Mouse (Mus musculus) forebrain, embryonic 10.5 days (tissue): Measurements from ENCODE around the gene Rbpj. TPM values are rescaled to one million over a fixed set of nuclear protein-coding genes. Genes with fewer than 3 reads are reported as not detected.

Source experiments
- DNase-seq: peaks from one replicate; pipeline ENCODE4 v3.0.0-alpha.2; 2017; ENCODE audit warnings: low spot score; ENCODE audit errors: extremely low spot score
- H3K27ac ChIP-seq: fragments of 300-500 bp; sonication (generic); 2 replicates; pipeline ENCODE4 v1.5.1; 2016; ENCODE audit warnings: mild to moderate bottlenecking
- H3K27me3 ChIP-seq: fragments of 300-500 bp; sonication (generic); 2 replicates; pipeline ENCODE4 v1.6.1; 2016; ENCODE audit warnings: mild to moderate bottlenecking; ENCODE audit not compliant: poor library complexity, severe bottlenecking
- H3K36me3 ChIP-seq: fragments of 300-500 bp; sonication (generic); replicated peaks from 2 replicates; pipeline ENCODE4 v1.6.1; 2016; ENCODE audit warnings: mild to moderate bottlenecking, moderate library complexity
- H3K4me1 ChIP-seq: fragments of 300-500 bp; sonication (generic); 2 replicates; pipeline ENCODE4 v1.6.1; 2016
- H3K4me3 ChIP-seq: fragments of 300-500 bp; sonication (generic); 2 replicates; pipeline ENCODE4 v1.5.1; 2016; ENCODE audit warnings: mild to moderate bottlenecking, moderate library complexity
- H3K9me3 ChIP-seq: fragments of 300-500 bp; sonication (generic); 2 replicates; pipeline ENCODE4 v1.6.1; 2016; ENCODE audit warnings: mild to moderate bottlenecking, moderate library complexity
- WGBS: fragments of 180-500 bp; shearing (Covaris S2); methylation state at CpG from one replicate; pipeline ENCODE4 v1.1.7; 2016; 5-methylcytosine and 5-hydroxymethylcytosine counted together
- polyA plus RNA-seq: library from polyadenylated mRNA; unstranded; fragments of >200 nt; fragmentation: Nextera tagmentation; extraction: Ambion mirVana; gene quantifications from 2 replicates; pipeline ENCODE4 v1.2.1, GENCODE M21; 2016

Rbpj gene
- polyA plus RNA-seq, 1 experiment from 2014 or later, result 44.0 TPM

DNA sequence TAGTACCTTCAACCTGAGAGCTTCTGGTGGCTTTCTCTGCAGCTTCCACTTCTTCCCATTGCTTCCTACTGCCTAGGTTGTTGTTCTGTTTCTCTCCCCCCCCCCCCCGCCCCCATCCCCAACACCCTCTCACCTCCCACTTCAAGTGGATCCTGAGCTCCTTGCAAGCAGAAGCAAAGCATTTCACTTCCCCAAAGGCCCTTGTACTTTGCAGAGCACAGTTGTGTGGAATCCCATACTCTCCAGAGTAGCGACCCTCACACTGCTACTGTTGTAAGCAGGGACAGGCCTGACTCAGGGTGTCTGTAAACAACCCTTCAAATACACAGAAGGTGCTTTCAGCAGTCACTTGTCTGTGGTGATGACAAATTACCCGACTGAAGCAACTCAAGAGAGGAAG is 37.3 kb downstream of the Rbpj start:
- Histone ChIP-seq H3K36me3 (no peaks in the 10 kb centered on the region), H3K27ac (no peak overlapping the region), H3K4me3 (no peak overlapping the region), H3K9me3 (no peaks in the 10 kb centered on the region), H3K27me3 (no peaks in the 10 kb centered on the region), H3K4me1 (peaks cover 11% of the 10 kb centered on the region; the same call in 1 of the 2 replicates)
- no peak for DNase-seq
- WGBS, result 67% methylated on average over 3 of the region's 3 CpGs

- WGBS, result 73% methylated on average over 6 of the region's 6 CpGs
- H3K36me3 ChIP-seq, result no peaks in the 10 kb centered on the region
- H3K9me3 ChIP-seq, result no peaks in the 10 kb centered on the region
- no peak overlapping the region for H3K27ac ChIP-seq
- H3K4me1 ChIP-seq, result peaks cover 11% of the 10 kb centered on the region; the same call in 1 of the 2 replicates
- no peaks in the 10 kb centered on the region for H3K27me3 ChIP-seq
- no peak overlapping the region for H3K4me3 ChIP-seq
- no peak for DNase-seq
Measured at GRCm38 (mm10) chr5:53505751-53506150, 39.8 kb downstream of the Rbpj start.

DNA sequence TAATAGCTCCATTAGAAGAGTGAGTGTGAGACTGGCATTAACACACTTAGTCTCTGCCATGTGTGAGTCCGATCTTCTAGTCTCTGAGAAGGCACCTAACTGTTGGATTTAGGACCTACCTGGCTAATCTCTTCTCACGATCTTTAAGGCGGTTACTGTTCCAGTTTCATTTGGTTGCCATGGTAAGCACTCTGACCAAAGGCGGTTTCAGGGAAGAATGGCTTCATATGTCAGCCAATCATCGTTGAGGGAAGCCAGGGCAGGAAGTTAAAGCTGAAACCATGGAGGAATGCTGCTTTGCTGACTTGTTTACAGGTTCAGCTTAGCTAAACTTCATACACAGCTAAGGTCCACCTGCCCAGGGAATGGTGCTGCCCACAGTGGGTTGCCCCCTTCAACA is 41.4 kb downstream of the Rbpj start:
- Histone ChIP-seq H3K27ac (no peak overlapping the region), H3K27me3 (no peaks in the 10 kb centered on the region), H3K4me3 (no peak overlapping the region), H3K36me3 (no peaks in the 10 kb centered on the region), H3K4me1 (no peaks in the 10 kb centered on the region), H3K9me3 (no peaks in the 10 kb centered on the region)
- DNase-seq, result no peak
- 85% methylated on average over 5 of the region's 5 CpGs for WGBS

GRCm38 (mm10) chr5:53509465-53509864 is 43.5 kb downstream of the Rbpj start:
- Histone ChIP-seq H3K36me3 (no peaks in the 10 kb centered on the region), H3K27me3 (no peaks in the 10 kb centered on the region), H3K4me3 (no peak overlapping the region), H3K9me3 (no peaks in the 10 kb centered on the region), H3K4me1 (no peaks in the 10 kb centered on the region), H3K27ac (no peak overlapping the region)
- WGBS, result 87% methylated on average over 10 of the region's 10 CpGs
- DNase-seq, result no peak

DNA sequence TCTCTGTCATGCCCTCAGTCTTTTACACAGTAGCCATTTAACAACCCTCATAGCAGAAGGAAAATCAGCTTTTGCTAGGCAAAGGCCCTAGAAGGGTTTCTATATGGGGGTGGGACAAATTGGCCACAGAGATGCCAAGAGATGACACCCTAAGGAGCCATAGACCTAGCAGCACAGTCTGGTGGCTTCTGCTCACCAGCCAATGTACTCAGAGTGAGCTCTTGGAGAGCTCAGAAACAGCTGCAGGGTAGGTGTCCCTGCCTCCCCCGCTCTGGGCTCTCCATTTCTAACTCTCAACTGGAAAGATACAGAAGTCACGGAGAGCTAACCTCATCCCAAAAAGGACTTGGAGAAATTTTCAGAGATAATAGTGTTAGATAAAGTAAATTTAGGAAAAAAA is 44.0 kb downstream of the Rbpj start:
- 92% methylated on average over 2 of the region's 2 CpGs for WGBS
- Histone ChIP-seq H3K4me1 (no peaks in the 10 kb centered on the region), H3K27me3 (no peaks in the 10 kb centered on the region), H3K9me3 (no peaks in the 10 kb centered on the region), H3K36me3 (no peaks in the 10 kb centered on the region), H3K4me3 (no peak overlapping the region), H3K27ac (no peak overlapping the region)
- no peak for DNase-seq

DNA sequence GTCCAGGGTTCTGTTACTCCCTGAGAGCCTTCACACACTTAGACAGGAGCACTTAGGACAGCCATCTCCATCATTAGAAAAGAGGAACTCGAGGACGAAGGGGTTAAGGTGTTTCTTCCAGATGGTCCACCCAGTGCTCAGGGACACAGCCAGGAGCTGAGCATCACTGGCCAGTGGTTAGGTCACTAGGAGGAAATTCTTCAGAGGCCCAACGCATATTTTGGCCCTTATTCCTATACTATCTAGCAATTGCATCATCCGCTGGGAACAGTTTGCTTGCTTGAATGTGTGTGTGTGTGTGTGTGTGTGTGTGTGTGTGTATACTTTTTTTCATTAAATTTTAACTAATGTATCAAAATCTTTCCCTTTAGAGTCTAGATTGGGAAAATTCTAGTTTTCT is 45.5 kb downstream of the Rbpj start:
- H3K27me3 ChIP-seq, result no peaks in the 10 kb centered on the region
- no peak overlapping the region for H3K4me3 ChIP-seq
- no peak overlapping the region for H3K27ac ChIP-seq
- no peaks in the 10 kb centered on the region for H3K36me3 ChIP-seq
- H3K9me3 ChIP-seq, result no peaks in the 10 kb centered on the region
- H3K4me1 ChIP-seq, result no peaks in the 10 kb centered on the region
- WGBS, result 89% methylated on average over 4 of the region's 4 CpGs
- DNase-seq, result no peak

GRCm38 (mm10) chr5:53514959-53515612 is 49.1 kb downstream of the Rbpj start:
- H3K9me3 ChIP-seq, result no peaks in the 10 kb centered on the region
- H3K4me1 ChIP-seq, result peaks cover 8% of the 10 kb centered on the region
- no peak overlapping the region for H3K27ac ChIP-seq
- H3K36me3 ChIP-seq, result no peaks in the 10 kb centered on the region
- no peak for DNase-seq
- H3K27me3 ChIP-seq, result no peaks in the 10 kb centered on the region
- no peak overlapping the region for H3K4me3 ChIP-seq
- WGBS, result 96% methylated on average over 4 of the region's 4 CpGs

DNA sequence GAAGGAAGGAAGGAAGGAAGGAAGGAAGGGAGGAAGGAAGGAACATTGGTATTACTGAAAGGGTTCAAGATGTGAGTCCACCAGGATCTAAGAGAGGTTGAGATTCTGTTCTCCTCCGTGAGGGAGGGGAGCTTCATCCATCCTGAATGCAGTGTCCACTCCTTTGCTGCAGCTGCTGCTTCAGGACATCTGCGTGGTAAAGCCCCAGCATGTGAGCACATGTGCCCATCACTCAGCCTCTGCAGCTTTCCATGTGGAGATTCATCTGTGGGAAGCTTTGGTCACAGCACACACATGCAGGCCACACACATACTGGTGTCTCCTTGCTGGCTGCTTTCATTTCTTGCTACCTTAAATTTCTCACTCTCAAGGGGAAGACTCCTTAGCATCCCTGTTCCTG is 50.5 kb downstream of the Rbpj start:
- Histone ChIP-seq H3K4me1 (peaks cover 8% of the 10 kb centered on the region), H3K9me3 (no peaks in the 10 kb centered on the region), H3K27me3 (no peaks in the 10 kb centered on the region), H3K4me3 (no peak overlapping the region), H3K36me3 (no peaks in the 10 kb centered on the region), H3K27ac (no peak overlapping the region)
- no peak for DNase-seq
- 97% methylated on average over 2 of the region's 2 CpGs for WGBS

DNA sequence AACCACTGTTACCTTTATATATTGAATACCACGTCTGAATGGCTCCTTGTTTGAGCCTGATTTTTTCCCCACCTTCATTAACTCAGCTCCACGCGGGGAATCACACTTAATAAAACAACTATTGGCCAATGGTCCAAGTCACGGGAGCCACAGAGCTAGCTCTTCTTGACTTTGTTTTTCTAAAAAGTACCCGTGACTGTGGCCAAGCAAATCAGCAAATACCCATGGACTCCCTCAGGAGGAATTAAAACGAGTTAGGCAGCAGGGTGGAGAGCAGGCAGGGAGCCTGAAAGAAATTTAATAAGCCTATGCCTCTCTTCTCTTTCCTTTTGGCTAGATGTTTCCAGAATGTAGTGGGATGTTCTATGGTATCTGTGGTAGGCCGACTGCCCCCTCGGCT is 51.9 kb downstream of the Rbpj start:
- no peak overlapping the region for H3K27ac ChIP-seq
- no peak for DNase-seq
- 83% methylated on average over 8 of the region's 8 CpGs for WGBS

DNA sequence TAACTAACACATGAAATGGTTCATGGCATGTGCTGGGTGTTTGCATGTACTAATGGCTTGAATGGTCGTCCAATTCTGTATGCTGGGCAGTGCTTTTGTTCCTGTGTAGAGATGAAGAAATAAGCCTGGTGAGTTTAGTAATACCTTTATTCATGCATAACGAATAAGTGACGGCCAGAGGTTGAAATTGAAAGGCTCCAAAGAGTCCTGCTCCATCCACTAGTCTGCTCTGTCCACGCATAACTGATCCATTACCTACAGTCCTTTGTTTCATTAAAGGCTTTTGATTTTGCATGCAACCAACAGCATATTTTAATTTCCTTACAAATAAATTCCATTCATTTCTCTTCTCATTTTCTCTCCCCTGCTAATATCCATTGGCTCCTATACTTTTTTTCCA is 53.2 kb downstream of the Rbpj start:
- 50% methylated on average over 4 of the region's 4 CpGs for WGBS
- no peaks in the 10 kb centered on the region for H3K36me3 ChIP-seq
- no peaks in the 10 kb centered on the region for H3K9me3 ChIP-seq

More for the DNA sequence above, 51.9 kb downstream of the Rbpj start:
- H3K4me3 ChIP-seq, result no peak overlapping the region
- no peaks in the 10 kb centered on the region for H3K36me3 ChIP-seq
- H3K27me3 ChIP-seq, result no peaks in the 10 kb centered on the region
- H3K9me3 ChIP-seq, result no peaks in the 10 kb centered on the region
- H3K4me1 ChIP-seq, result peaks cover 8% of the 10 kb centered on the region

GRCm38 (mm10) chr5:53519998-53520577 is 54.1 kb downstream of the Rbpj start:
- 94% methylated on average over 10 of the region's 10 CpGs for WGBS
- DNase-seq, result no peak
- H3K9me3 ChIP-seq, result no peaks in the 10 kb centered on the region

More for the DNA sequence above, 53.2 kb downstream of the Rbpj start:
- Histone ChIP-seq H3K4me3 (no peak overlapping the region), H3K27ac (no peak overlapping the region), H3K4me1 (peaks cover 14% of the 10 kb centered on the region), H3K27me3 (no peaks in the 10 kb centered on the region)
- DNase-seq, result no peak

GRCm38 (mm10) chr5:53523046-53523445 is 57.1 kb downstream of the Rbpj start:
- H3K4me3 ChIP-seq, result no peak overlapping the region
- no peaks in the 10 kb centered on the region for H3K36me3 ChIP-seq
- H3K4me1 ChIP-seq, result peaks cover 31% of the 10 kb centered on the region
- H3K9me3 ChIP-seq, result no peaks in the 10 kb centered on the region
- H3K27me3 ChIP-seq, result no peaks in the 10 kb centered on the region
- H3K27ac ChIP-seq, result no peak overlapping the region
- DNase-seq, result no peak
- 77% methylated on average over 3 of the region's 3 CpGs for WGBS

More at GRCm38 (mm10) chr5:53519998-53520577, 54.1 kb downstream of the Rbpj start:
- H3K27ac ChIP-seq, result no peak overlapping the region
- H3K4me3 ChIP-seq, result no peak overlapping the region
- H3K4me1 ChIP-seq, result peaks cover 18% of the 10 kb centered on the region
- no peaks in the 10 kb centered on the region for H3K27me3 ChIP-seq
- no peaks in the 10 kb centered on the region for H3K36me3 ChIP-seq

DNA sequence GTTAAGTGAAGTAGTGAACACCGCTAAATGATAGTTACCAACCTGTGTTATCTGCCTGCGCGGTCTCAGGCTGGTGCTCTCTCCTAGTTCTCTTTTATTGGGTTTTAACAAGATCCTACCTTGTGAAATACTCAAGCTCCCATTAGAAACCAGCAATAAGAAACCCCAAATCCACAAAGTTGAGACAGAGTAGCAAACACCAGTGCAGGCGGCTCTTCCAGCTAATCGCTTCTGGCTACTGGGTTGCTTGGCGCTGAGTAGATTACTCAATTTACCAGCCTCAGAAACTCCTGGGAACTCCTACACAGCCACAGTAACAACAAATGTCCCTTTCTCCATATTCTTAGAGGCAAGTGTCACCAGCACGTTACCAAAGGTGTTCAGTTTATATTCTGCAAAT is 58.2 kb downstream of the Rbpj start:
- DNase-seq, result no peak
- H3K4me1 ChIP-seq, result peaks cover 24% of the 10 kb centered on the region
- H3K4me3 ChIP-seq, result no peak overlapping the region
- no peak overlapping the region for H3K27ac ChIP-seq
- H3K27me3 ChIP-seq, result no peaks in the 10 kb centered on the region
- 96% methylated on average over 7 of the region's 7 CpGs for WGBS
- H3K9me3 ChIP-seq, result no peaks in the 10 kb centered on the region
- H3K36me3 ChIP-seq, result no peaks in the 10 kb centered on the region
